Mouse (Mus musculus): ENCODE results near the gene Dbi. TPM values are rescaled to one million over a fixed set of nuclear protein-coding genes. Genes with fewer than 3 reads are reported as not detected.
A peak's percentile ranks its signal among the peaks of the same experiment; 100 is the strongest.

Dbi gene
- total RNA-seq, 2 experiments from 2014 or later = 338 to 346 TPM

DNA sequence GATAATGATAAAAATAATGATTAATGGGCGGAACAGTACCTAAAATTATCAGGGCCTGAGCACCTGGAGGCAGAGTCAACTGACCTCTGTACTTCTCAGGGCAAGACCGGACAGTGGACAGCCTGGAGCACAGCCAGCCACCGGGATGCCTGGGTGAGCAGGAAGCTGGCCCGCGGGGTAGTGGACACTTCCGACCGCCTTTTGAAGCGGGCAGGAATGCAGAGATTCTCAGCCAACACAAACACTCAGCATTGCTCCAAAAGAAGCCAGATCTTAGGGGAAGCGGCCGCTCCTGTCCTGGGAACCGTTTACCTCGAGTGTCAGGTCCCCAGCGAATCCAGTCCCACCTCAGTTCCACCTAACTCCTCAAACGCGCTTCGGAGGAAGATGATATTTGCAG is 48.0 kb downstream of the Dbi start:
- Histone ChIP-seq H3K27ac (no peak overlapping the region), H3K4me3 (peak overlapping the region; percentile 49)
- DNase-seq (ENCODE audit: low spot score in 2 of 2) = no peak
- TF ChIP-seq CTCF (conservative IDR thresholded peaks at IDR 0.05) = no peak

DNA sequence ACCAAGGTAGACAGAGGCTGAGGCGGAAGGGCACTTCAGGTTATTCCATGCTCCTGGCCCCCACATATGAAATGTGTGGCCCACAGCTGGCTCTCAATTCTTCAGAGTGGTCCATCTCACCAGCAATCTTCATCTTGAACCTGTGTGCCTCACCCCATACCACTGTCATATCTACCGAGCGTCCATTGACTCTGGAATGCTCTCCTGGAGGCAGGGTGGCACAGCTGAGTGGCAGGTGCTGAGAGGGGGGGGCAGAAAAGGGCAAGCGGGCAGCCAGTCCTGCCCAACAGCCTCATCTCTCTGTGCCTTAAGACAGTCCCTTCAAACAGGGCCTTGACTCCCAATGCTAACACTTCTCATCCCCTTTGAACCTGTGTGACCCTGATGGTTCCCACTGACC is 49.7 kb downstream of the Dbi start:
- no peak overlapping the region for H3K27ac ChIP-seq
- no peak for TF ChIP-seq CTCF (conservative IDR thresholded peaks at IDR 0.05)
- no peak for DNase-seq (ENCODE audit: low spot score in 2 of 2)
- no peak overlapping the region for H3K4me3 ChIP-seq

DNA sequence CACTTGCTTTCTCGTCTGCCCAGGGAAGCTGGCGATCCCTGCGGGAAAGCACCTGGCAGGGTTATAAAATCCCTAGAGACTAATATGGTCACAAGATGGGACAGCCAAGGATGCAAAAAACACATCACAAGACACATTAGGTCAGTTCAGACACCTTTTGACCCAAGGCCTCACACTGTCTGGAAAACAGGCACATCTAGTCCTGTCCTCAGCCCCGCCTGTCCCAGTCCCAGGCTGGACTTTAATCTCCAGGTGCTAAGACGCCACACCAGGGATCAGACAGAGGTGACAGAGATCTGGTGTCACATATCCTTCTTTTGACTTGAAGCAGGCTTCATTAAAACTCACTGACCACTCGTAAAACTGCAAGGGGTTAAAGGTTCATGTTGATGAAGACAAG is 50.7 kb downstream of the Dbi start:
- DNase-seq (ENCODE audit: low spot score in 2 of 2) = no peak
- Histone ChIP-seq H3K4me3 (no peak overlapping the region), H3K27ac (no peak overlapping the region)
- TF ChIP-seq CTCF (conservative IDR thresholded peaks at IDR 0.05) = no peak

DNA sequence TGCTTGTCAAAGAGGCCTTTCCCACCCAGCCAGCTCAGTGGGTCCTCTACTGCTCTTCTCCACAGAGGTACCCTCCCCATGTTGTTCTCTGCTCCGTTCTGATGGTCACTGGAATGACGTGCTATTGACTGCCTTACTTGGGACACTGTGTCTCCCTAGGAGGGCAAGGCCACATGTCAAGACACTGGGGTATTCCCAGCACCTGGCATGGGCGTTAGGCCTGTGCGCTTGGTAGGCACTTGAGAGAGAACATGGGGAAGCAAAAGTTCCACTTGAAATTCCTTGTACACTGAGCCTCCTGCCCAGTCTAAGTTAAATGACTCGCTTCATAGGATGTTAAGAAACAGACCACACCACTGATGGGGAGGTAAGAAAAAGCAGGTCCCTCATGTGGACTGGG is 51.8 kb downstream of the Dbi start:
- no peak for DNase-seq (ENCODE audit: low spot score in 2 of 2)
- no peak overlapping the region for H3K4me3 ChIP-seq
- H3K27ac ChIP-seq = no peak overlapping the region
- TF ChIP-seq CTCF (conservative IDR thresholded peaks at IDR 0.05) = no peak

DNA sequence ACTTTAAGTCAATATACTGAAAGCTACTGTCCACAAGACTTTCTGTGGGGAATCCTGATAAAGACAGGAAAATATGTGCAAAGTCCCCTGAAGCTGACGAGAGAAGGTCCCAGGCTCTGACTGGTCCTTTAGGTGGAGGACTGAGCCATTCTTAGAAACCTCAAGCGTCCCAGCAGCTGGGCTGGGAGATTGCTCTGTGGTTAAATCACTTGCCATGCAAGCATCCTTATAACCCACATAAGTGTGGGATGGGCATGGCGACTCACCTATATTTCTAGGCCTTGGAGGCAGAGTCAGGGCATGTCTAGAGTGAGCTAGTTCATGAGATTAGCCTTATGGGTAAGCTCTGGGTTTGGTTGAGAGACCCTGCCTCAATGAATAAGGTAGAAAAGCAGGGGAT is 54.3 kb downstream of the Dbi start:
- no peak overlapping the region for H3K27ac ChIP-seq
- no peak overlapping the region for H3K4me3 ChIP-seq
- no peak for DNase-seq (ENCODE audit: low spot score in 2 of 2)
- TF ChIP-seq CTCF (conservative IDR thresholded peaks at IDR 0.05) = no peak

DNA sequence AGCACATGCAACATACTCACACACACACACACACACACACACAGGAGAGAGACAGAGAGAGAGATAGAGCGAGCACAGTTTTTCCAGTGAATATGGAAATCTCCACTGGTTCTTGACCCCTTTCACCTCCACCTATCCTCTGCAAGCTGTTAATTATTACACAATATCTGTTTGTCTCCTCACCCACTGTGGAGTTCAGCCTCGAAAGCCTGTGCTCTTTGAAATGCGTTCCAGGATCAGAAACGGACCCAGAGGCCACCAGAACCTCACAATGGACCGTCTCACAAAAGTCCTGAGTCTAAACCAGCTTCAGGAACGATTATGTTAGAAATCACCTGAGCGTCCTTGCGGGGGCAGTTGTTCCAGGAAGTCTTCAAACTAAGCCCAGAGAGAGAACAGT is 54.7 kb downstream of the Dbi start:
- no peak for DNase-seq (ENCODE audit: low spot score in 2 of 2)
- H3K4me3 ChIP-seq = no peak overlapping the region
- TF ChIP-seq CTCF (conservative IDR thresholded peaks at IDR 0.05) = no peak
- H3K27ac ChIP-seq = no peak overlapping the region

DNA sequence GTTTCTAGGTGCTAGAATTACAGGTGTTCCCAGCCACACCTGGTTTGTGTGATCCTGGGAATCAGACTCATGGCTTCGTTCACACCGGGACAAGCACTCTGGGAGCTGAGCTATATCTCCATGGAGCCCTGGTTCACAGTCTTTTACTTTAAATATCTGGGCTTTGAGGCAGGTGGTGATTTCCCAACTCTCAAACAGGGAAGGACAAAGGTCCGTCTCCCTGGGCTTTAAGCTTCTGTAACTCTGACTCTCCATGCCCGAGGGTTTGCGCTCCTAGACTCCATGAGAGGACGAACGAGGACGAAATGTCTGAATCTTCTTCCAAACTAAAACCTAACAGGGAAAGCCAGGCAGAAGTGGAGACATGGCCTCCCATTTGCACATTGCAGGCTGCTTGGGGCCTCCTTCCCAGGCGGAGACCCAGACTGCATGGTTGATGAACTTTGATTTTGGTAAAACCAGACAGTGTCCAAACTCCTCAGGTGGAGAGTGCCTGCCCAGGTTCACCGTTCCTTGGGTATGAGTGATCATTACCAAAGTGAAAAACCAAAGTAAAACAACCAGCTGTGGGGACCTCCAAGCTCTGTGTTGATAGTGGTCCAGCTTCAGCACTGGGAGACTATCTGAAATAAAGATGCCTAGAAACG is 56.7 kb downstream of the Dbi start:
- no peak for TF ChIP-seq CTCF (conservative IDR thresholded peaks at IDR 0.05)
- no peak for DNase-seq (ENCODE audit: low spot score in 2 of 2)
- H3K27ac ChIP-seq = no peak overlapping the region
- no peak overlapping the region for H3K4me3 ChIP-seq

Other genes with a start within 250 kb of the Dbi start
- gene Tmem177, start 207.9 kb downstream of the Dbi start, total RNA-seq (2021) = 1 to 10 TPM; 7.1 to 7.5 TPM
- under 1 TPM; 0.28 to 0.29 TPM for gene Cfap221, start 123.8 kb downstream of the Dbi start, total RNA-seq (2021)
- gene Sctr, start 114.2 kb downstream of the Dbi start, total RNA-seq (2021) = 1 to 10 TPM; 1.0 to 1.8 TPM
- 1 to 10 TPM; 1.1 to 1.4 TPM for gene Tmem37, start 47.0 kb downstream of the Dbi start, total RNA-seq (2021)
- 1 to 10 TPM; 7.1 to 7.8 TPM for gene 3110009E18Rik, start 109 bp upstream of the Dbi start, total RNA-seq (2021)
- gene Steap3, start 151.6 kb upstream of the Dbi start, total RNA-seq (2021) = 1 to 10 TPM; 6.2 to 6.8 TPM
- gene C1ql2, start 219.5 kb upstream of the Dbi start, total RNA-seq (2021) = 10 to 100 TPM; 86.1 to 94.4 TPM